Mouse (Mus musculus) CD4-positive, CD25-positive, alpha-beta regulatory T cell, adult 4 months (primary cell): ENCODE results near the gene Slc2a1. TPM values are rescaled to one million over a fixed set of nuclear protein-coding genes. Genes with fewer than 3 reads are reported as not detected.
A peak's percentile ranks its signal among the peaks of the same experiment; 100 is the strongest.

Experiments
- ATAC-seq: one replicate; pipeline ENCODE4 v1.8.0; 2017
- polyA plus RNA-seq, 2 experiments: library from polyadenylated mRNA; unstranded; fragments of 100-300 nt; shearing (Covaris generic); gene quantifications; one replicate each; pipeline ENCODE4 v1.2.1; 2017

The Slc2a1 gene
- polyA plus RNA-seq, 2 experiments from 2014 or later = 33.8 to 49.9 TPM

DNA sequence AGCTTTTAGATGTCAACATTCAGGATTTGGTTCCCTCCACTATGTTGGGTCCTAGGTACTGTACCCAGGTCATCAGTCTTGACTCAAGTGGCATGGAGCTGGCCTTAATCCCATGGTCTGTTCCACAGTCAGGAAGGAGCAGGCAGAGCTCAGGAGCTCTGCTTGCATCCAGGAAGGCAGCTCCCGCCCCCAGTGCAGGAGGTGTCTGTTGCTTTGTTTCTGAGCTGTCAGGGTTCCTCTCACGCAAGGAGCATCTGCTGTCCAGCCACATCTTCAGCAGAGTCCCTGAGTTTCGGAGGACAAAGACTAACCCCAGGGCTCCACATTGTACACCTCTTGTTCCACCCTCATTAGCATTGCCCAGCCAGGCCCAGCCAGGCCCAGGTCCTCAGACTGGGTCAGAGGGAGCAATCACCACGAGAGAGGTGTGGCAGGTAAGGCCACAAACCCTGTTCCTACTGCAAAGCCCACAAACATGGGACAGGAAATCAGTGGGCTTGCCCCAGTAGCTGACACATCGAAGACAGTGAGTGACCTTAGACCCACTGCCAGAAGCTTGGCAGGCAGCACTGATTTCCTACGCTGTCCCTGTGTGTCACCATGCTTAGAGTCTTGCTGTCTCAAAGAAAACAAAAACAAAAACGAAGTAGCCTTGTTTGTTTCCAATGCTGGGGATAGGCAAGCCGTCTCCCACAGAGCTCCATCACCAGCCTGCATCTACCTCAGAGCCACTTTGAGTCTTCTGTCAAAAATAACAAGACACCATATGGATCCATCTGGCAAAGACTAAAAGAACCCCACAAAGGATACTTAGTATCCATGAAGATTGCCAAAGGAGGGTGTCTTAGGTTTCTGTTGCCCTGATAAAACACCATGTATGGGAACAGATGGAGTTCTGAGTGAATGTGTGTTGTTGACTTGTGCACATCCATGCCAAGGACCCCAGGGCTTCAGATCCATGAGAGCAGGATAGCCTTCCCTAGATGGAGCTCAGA, 10.0 kb upstream of the Slc2a1 start:
- ATAC-seq = no peak

DNA sequence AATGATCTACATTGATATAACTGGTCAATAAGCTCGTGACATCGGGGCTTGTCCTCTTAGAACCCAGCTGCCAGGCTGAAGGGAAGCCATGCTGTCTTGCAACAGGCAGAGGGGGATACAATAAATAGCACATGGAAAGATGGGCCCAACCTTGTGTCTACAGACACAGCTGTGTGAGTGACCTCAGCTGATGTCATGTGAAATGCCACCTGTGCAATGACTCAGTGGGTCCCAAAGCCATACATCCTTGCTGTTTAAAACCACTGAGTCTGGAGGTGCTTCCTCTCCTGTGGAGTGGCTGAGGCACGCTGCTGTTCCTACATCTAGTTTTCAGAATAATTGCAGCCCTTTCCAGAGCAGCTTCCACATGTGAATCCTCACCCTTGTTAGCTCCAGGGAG, 7.1 kb upstream of the Slc2a1 start:
- no peak for ATAC-seq

DNA sequence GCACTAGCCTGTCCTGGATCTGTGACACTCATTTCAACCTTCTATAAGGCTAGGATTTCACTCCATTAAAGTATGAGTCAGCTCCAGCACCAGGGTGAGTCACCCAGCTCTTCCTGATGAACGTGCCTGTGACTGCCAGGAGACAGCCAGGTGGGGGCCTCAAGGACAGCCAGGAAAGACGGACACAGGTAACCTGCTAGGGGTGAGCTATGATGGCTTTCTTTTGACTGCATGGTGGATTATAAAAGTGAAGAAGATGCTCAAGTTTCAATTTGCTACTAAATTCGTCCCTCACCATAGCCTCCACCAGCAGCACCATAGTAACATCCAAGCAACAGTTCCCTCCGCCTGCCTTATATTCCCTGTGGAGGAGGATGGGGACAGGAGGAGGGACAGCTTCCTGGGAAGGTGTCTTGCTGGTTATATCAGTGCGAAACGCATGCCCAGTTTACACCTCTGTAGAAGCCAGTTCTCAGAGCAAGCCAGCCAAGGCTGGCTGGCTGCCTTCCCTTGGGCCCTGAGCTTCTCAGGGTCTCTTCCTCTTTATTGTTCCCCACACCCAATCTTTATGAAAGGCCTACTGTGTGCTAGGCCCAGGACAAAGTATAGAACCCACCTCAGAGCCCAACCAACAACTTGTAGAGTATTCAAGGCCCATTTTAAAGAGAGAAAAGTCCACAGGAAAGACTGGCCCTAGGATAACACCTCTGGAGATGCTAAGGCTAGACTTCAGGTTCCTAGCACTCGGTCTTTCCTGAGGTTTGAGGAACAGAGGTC, 6.0 kb upstream of the Slc2a1 start:
- no peak for ATAC-seq

DNA sequence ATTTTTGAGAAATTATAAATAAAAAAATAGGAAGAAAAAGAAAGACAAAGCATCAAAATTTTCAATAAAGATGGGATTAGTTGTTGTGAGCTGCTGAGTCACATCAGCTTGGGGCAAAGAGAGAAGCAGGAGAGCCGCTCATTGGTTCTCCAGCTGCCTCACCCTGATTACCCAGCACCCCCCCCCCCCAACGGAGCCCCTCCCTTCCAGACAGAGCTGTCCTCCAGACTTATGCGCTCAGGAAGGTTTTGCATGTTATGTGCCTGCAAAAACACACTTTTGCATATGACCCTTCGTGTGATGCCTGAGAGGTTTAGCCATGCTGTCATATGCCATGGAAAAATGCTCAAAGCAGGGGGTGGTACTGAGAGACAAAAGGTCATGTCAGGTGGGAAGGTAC, 3.7 kb upstream of the Slc2a1 start:
- no peak for ATAC-seq

DNA sequence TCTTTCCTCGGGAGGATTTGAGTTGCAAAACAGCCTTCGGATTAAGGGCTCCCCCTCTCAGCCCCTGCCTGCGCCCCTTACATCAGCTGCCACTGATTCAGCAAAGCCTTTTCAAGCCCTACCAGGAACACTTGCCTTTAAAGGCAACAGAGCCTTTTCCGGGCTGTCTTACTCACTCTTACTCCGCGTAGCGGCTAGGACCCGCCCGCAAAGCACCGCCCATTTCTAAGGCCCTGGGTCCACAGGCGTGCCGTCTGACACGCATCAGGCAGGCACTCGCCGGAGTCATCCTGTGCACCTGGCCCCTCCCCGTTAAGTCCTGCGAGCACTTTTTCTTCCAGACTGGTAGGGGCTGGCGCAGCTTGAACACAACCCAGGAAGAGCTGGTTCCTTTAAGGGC, 2.8 kb upstream of the Slc2a1 start:
- ATAC-seq = peak; percentile 80

DNA sequence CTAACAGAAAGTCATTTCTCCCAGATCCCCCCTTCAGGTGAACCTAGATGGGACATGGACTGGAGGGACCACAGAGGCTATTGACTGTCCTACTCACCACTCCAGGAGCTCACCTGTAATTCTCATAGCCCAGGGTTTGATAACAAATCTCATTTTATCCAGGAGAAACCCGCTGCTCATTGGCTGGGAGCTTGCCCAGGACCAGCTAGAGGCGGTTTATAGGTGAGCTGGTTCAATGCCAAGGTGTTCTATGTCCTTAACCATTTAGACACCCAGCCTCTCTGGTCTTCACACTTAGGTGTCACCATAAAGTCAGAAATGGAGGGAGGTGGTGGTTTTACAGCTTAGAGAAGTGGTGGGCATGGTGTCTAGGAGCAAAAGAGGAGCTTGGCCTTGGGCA, 644 bp upstream of the Slc2a1 start:
- ATAC-seq = no peak

DNA sequence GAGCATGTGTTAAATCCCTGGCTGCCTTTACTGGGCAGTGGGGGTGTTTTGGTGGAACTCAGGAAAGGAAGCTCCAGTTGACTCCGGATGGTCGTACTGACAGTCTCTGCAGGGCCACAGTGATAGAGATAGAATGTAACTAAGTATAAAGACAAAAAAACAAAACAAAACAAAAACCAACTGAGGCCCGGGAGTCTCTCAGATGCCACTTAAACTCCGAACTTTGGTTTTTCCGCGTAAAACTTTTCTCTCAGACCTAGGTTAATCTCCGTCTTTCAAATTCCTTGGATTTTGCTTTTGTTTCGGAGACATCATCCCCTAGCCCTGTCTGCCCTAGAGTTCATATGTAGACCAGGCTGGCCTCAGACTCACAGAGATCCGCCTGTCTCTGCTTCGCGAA, 1.1 kb downstream of the Slc2a1 start:
- ATAC-seq = no peak

DNA sequence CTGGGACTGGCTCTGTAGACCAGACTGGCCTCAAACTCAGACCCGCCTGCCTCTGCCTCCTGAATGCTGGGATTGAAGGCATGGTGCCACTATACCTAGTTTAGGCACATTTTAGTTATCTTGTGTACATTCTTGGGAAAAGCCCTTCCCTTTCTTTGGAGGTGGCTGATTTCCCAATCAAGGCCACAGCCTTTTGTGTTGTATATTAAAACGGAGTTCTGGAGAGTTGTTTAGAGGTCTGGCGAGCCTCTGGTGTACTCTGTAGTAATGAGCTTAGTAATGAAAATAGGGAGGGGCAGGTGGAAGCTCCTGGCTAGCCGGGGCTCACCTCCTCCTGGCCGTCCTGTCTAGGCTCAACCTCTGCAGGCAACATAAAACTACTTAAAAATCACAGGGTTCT, 2.0 kb downstream of the Slc2a1 start:
- ATAC-seq = no peak

DNA sequence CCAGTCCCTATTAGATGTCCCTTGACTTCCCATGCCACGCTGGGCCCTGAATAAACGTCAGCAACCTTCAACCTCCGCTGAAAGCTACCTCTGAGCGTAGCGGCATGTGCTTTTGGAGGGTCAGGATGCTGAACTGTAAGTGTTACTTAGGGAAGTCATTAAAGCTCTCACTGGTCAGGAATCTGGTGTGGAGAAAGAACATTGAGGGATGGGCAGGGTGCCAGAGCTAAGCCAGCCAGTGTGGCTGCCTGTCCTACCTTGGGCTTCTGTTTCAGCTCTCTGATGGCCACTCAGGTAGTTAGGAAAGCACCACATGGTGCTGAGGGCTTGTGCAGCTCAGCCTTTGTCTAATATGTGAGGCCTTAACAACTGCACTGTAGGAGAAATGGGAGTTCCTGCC, 2.9 kb downstream of the Slc2a1 start:
- no peak for ATAC-seq

DNA sequence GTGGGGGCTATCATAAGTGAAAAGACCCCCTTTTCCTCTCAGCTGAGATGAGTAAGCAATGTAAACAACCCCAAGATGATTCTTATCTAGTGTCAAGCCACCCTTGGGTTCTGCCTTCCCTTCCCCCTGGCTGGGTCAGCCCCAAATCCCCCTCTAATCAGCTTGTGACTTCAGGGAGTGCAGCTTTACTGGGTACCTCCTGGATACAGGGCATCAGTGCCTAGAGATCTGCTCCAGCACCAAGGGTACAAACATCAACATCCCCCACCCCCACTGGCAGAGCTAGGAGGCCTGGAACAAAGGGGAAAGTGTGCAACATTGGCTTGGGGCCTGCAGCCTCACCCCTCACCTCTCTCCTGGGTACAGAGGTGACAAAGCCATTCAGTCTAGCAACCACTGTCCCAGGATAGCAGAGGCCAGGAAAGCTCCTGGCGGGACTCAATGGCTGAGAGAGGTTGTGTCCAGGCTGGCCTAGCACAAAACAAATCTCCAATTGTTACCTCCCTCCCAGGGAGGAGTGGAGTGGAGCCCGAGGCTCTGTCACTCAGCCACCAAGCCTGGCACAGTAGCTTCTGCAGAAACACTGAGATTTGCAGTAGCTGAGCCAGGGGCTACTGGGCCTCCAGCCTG, 3.9 kb downstream of the Slc2a1 start:
- no peak for ATAC-seq

DNA sequence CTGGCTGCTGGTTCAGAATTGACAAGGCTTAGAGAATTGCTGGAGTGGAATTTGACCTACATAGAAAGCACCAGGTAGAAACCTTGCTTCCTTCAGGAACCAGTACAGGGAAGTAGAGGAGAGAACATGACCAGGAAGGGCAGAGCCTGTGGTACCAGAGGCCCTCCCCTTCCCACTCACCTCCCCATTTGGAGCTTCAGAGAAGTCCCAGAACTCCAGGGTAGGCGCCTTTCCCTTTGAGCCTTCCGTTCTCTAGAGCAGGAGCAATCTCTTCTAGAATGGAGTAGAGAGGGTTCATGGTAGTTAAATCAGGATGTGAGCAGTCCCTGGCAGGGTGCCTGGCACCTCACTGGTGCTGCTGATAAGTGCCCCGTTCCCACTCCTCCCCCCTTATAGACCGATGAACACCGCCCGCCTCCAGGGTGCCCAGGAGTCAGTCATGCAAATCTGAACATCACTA, 7.1 kb downstream of the Slc2a1 start:
- no peak for ATAC-seq

DNA sequence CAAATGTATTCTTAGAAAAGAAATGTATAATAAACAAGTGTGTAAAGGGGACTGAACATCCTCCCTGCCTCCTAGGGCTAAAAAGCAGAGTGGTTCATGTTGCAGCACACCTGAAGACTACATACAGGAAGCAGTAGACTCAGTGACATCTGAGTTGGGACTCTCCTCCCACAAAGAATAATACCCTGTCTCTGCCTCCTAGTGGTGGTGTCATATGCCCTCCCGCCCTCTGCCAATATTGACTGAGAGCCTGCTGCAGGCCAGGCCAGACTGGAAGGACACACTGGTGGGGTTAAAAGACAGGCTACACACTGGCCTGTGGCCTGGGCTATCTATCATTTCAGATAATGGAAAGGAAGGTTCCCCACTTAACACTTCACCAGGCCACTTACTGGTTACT, 7.8 kb downstream of the Slc2a1 start:
- ATAC-seq = peak; percentile 96

DNA sequence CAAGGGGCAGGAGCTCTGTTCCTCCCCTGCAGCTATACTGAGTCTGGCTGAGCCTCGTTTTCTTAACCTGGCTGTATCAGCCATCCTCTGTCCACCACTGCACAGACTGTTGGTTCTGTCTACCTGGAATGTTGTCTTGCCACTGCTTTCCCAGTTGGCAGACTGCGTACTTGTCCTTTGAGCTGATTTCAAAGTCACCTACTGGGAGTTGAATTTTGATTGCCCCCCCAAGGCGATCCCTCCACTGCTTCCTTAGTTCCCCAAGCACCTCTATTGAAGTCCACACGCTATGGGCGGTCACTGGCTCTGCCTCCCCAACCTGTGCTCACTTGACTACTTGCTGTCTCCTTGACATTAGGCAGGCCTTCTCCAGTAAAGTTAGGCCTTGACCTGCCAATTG, 9.1 kb downstream of the Slc2a1 start:
- ATAC-seq = no peak

DNA sequence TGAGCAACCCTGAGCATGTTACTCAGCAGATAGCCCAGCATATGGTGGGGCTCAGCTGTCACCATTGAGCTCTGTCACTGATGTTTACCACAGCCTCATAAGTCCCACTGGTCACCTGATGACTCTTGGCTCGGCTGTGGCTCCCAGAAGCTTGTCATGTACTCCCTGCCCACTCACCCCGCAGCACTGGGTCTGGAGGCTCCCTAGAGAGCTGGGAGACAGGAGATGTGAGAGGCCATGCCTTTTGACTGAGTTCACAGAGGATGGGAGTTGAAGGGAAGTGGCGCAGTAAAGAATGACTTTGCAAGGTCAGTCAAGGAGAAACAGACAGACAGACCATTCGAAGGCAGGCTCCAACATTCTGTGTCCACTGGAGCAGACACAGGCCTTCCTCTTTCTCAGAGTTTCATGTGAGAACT, 10.2 kb downstream of the Slc2a1 start:
- no peak for ATAC-seq

DNA sequence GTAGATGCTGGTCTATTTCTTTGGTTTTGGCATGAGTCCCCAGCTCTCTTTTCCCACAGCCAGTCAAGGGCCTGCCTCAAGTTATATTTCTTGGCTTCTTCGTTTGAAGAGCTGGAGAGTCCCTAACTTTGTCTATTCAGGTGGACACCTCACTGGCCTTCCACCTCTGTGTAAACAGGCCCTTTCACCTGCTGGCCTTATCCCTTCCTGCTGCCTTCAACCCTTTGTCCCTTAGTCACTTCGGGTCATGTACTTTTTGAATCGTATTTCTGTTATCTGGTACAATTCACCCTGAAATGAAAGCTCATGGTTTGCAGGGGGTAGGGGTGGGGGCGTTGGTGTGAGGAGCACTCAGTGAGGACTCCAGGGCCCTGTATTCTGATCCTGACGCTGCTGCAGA, 10.8 kb downstream of the Slc2a1 start:
- no peak for ATAC-seq

DNA sequence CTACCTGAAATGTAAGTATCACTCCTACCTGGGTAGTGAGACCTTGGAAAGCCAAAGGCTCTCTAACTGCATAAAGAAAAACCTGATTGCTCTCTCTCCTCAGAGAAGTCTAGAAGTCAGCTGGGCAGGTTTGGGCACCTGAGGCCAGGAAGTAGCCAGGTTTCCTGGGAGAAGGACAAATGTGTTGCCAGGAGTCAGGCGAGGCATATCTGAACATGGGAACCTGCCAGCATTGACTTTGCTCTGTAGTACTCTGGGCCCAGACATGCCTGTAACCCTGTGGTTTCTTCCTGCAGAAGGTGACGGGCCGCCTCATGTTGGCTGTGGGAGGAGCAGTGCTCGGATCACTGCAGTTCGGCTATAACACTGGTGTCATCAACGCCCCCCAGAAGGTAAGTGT, 11.6 kb downstream of the Slc2a1 start:
- no peak for ATAC-seq

DNA sequence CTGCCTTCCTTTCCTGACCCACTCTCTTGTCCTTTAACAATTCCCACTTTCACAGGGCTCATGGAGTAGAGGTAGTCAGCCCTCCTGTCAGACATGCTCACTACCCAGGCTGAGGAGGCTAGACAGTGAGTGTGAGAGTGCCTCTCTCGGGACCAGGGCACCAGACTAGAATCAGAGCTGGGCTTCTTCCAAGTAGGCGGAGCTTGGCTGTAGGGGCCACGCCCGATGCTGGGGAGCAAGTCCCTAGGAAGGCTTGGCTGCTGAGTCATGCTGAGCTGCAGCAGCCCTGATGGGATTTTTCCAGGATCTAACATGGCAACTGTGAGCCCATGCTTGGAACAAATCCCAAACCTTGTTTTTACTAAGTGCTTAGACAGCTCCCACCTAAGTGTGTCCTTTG, 12.7 kb downstream of the Slc2a1 start:
- no peak for ATAC-seq

DNA sequence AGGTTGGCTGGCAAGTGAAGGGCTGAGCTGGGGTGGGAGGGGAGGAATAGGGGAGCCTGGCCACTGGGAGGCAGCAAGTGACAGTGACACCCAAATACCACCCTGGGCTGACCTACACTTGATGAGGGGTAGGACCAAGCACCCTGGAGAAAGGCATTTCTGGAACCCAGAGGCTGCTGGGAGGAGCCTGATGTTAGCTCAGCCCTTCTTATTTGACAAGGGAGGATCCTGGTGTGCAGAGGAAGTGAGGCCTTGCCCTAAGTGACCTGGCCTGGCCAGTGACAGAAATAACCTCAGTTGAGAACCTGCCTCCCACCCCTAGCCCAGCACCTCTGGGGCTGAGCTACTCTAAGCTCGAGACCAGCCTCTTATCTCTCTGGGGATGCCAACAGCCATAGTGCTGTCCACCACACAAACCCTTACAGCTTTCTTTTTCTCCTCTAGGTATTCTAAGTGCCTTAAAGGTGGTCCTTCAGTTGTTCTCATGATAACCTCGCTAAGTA, 16.3 kb downstream of the Slc2a1 start:
- no peak for ATAC-seq

DNA sequence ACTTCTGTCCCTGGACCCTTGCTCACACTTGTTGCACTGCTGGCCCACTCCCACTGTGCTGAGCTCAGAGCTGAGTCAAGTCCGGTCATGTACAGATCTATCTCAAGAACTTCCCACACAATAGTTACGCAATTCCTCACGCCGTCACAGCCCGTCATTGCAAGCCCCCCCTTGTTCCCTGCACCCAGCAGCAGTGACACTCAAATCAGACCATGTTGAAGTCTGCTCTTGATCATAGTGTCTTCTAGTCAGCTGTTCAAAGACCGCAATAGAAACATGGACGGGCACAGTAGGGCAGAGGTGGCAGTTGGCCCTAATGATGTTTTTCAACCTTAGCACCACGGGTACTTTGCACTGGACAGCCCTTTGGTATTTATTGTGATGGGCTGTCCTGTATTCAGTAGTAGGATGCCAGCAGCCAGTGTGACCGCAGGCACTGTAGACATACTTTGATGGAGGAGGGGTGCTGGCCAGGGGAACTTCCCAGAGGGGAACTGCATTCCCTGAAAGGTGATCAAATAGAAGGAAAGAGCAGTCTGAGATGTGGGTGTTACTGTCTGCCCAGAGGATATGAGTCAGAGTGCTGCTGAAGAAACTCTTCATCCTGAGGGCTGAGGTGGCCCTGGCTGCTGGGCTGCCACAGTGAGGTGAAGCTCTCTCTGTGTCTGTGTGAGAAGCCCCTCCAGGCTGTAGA, 17.2 kb downstream of the Slc2a1 start:
- peak; percentile 62 for ATAC-seq

DNA sequence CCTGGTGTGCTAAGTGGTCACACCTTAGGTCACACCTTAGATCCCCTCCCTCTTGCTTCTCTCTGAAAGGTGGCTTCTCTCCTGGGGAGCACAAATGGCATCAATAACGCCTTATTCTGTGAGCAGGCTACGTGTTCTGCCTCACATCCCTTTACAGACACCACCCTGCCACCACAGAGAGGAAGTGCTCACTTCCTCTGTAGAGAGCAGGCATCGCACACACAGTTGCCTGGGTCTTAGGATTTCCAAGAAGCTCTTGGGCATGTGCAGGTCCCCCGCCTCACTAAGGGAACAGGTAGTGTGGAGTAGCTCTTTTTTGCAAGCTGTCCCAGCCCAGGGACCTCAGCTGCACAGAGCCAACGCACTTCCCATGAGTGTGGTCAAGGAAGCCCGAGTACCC, 18.7 kb downstream of the Slc2a1 start:
- ATAC-seq = peak; percentile 89

DNA sequence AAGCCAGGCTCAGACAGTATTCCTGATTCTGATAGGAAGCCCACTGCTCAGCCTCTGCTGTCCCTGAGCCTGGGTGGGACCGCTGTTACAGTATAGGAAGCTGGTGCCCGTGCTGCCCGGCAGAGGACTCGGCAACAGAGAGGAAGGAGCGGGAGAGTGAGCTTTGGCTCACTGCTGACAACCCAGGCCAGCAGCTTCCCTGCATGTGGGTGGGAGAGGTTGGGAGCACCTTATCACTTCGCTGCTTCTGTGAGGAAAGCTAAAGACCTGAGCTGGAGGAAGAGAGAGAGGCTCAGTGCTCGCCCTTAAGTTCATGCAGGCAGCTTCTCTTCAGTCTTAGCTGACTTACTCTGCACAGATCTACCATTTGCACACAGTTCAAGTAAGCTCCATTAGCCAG, 20.0 kb downstream of the Slc2a1 start:
- no peak for ATAC-seq

DNA sequence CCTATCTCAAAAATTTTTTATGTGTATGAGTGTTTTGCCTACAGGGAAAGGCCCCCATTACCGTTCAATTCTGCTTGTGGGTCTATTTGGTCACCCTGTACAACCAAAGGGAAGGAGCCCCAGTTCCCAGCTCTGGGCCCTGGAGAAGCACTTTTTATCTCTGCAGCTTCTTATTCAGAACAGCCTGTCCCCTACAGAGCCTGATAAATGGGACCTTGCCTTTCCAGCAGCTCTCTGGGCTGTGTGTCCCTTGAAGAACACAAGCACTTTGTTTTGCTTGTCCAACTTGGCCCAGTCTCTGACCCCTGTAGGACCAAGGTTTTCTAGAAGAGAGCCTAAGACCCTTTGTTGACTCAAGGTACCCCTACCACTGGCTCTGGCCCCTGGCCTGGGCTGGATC, 20.6 kb downstream of the Slc2a1 start:
- ATAC-seq = no peak
